Mouse (Mus musculus) liver, adult 2 months (tissue): ENCODE measurements at regions not wholly inside any gene's neighbourhood (a gene's known extent, or its start where the extent isn't known, plus 50 kb on each side); places are given as distances from the start of the nearest gene placed in this dataset.

ENCODE experiments used
- CTCF ChIP-seq: fragments of 200-500 bp; IDR thresholded peaks from 2 replicates; pipeline ENCODE4 v1.5.1; 2011; ENCODE audit warnings: low read depth, low read length, control low read depth
- POLR2A ChIP-seq: fragments of 200-500 bp; IDR thresholded peaks from 2 replicates; pipeline ENCODE4 v1.6.1; 2011; ENCODE audit warnings: low read length, control low read depth; ENCODE audit not compliant: insufficient read depth; ENCODE audit errors: extremely low read depth

DNA sequence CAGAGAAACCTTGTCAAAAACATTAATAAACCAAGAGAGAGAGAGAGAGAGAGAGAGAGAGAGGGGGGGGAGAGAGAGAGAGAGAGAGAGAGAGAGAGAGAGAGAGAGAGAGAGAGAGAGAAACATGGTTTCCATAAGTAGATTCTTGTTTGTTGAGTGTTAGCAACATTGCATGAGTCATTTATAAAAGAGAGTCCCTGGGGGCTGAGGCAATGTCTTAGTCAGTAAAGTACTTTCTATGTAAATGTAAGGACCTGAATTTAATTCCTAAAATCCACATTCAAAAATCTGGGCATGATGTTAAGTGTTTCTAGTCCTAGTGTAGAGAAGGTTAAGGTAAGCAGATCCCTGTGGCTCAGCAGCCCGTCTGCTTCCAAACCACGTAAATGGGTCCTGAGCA lies 304.9 kb downstream of the Osr1 start:
- no peak for TF ChIP-seq CTCF
- no peak for TF ChIP-seq POLR2A
